Mouse (Mus musculus): ENCODE measurements around the gene Ccdc28b. TPM values are rescaled to one million over a fixed set of nuclear protein-coding genes. Genes with fewer than 3 reads are reported as not detected.

The Ccdc28b gene
- 10 to 100 TPM; 58.0 to 66.8 TPM for total RNA-seq (2021)
- long read RNA-seq, experiment 1, transcript Ccdc28b-201 (6 exons, 879 nt) = major isoform, 18 of 30 reads
- long read RNA-seq, experiment 1, partial matches to known transcripts = 3 of 30 reads
- long read RNA-seq, experiment 1, other reads (novel, unspliced or antisense) = 3 of 30 reads
- long read RNA-seq, experiment 2, transcript Ccdc28b-201 (6 exons, 879 nt) = major isoform, 31 of 43 reads
- long read RNA-seq, experiment 2, partial matches to known transcripts = 1 of 43 reads
- long read RNA-seq, experiment 2, other reads (novel, unspliced or antisense) = 3 of 43 reads

DNA sequence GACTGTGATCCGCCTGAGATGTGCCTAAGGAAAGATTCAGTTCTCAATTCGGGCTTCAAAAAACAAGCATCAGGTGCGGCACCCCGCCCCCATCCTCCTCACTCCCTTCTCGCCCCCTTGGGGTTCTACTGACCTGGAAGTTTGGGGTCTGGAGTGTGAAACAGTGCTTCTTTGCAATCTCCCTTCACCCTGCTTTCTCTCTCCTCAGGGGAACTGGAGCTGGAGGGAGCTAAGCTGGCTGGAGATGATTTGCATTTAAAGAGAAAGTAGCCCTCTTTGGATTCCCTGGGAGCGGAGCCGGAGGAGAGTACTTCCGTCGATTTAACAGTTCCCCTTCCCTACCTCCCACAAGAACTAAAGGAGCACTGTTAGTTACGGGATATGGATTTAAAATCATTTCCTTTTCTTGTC is at the start of gene Ccdc28b:
TSS of gene Ccdc28b (minus strand) at position 267 of the 411 bp plus-strand sequence.
- intact Hi-C loops (cut with DNase I; ENCODE audit: low total_unique reads) = no loop called here
- DNase-seq = peak; percentile 33

DNA sequence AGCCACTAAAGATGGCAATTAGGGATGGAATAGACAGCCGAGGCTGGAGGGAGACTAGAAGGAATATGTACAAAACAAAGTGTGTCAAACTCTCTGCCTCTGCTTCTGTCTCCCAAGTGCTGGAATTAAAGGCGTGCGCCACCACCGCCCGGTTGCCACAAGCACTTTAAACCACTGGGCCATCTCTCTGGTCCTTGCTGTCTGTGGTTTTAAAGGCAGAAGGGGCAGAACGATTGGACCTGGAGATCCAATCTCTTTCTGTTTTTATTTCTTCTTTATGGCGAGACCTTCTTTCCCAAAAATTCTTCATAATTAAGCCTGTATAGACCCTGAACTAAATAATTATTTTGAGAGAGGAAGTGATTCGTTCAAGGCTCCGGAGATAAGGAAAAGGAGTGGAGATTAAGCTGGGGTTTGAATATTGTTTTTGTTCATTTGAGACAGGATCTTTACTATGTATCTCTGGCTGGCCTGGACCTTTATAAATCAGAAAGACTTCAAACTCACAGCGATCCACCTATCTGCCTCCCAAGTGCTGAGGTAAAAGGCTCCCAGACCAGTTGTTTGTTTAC is 49.2 kb upstream of the Ccdc28b start:
- intact Hi-C loops (cut with DNase I; ENCODE audit: low total_unique reads) = no loop called here
- DNase-seq = no peak

DNA sequence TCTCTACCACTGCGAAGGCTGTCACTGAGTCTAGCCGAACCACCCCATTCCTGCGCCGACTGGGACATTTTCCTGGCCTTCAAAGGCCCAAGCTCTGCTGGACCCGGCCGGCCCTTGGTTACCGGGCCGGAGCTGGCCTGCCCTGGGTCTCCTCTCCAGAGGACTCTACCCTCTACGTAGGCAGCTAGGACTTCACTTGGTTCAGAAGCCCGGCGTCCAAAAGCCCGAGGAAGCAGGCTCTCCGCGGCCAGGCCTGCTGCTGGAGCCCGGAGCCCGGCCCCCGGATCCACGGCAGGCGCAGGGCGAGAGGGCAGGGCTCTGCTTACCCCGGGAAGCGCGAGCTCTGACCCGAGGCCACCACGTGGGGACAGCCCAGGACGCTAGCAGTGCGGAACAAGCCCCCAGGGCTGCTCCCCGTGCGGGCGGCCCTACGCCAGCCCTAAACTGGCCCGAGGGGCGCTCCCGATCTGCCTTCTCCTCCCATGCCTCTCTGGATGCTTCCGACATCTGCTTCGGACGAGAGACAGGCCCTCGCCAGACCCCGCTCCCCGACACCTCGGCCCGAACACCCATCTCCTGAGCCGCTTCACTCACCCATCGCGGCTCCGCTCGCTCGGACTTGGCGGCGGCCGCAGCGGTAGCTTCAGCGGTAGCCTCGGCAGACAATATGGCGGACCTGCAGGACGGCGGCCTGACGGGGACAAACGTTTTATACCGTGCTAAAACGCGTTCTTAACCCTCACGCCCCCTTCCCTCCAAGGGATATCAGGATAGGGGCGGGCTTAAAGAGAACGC is 48.5 kb upstream of the Ccdc28b start, which contains the start of gene Kpna6:
TSS of gene Kpna6 (minus strand) at position 685 of the 795 bp plus-strand sequence.
- peak; percentile 91 for DNase-seq
- intact Hi-C loops (cut with DNase I; ENCODE audit: low total_unique reads) = no loop called here

DNA sequence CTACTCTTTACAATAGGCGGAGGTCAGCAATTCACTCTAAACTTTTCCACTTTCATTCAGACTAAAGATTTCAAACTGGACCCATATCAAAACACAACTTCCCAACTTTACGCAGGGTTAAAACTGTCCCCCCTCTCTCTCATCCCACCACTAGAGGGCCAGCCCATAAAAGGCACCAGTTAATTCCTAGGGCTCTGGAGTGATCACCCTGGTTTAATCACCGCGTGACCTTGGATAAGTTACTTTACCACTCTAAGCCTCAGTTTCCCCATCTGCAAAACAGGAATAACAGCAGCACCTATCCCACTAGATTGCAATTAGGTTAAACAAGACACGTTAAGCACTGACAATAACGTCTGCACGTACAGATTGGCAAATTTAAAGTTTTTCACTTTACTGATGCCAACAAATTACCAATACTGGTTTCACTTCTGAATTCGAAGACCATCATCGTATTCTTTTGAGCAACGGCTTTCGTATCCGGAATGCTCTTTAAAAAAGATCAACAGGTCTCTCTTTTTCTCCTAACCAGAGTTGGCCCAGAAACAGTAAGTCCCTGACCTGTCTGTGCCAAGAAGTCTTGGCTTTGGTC is 47.8 kb upstream of the Ccdc28b start:
- intact Hi-C loops (cut with DNase I; ENCODE audit: low total_unique reads) = no loop called here
- peak; percentile 36 for DNase-seq

DNA sequence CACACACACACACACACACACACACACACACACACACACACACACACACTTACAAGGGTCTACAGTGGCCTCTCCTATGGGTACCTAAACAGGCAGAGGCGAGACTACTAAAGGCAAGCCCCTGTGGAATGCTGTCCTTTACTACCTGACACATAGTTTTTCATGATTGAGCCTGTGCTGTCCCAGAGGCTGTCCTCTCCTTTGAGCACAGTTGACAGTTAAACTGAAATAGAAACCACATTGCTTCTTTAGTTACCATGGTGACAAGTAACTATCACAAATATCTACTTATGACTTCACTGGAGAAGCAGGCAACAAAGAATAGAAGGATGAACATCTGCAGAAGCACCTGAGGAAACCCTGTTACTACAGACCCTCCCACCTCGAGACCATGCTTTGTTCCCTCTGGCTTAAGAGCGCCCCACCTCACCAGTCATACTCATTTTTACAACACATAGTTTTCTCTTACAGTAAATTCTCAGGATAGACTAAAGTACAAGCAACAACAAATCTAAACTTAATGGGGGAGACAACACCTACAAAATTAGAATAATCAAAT is 38.6 kb upstream of the Ccdc28b start:
- DNase-seq = no peak
- intact Hi-C loops (cut with DNase I; ENCODE audit: low total_unique reads) = no loop called here

DNA sequence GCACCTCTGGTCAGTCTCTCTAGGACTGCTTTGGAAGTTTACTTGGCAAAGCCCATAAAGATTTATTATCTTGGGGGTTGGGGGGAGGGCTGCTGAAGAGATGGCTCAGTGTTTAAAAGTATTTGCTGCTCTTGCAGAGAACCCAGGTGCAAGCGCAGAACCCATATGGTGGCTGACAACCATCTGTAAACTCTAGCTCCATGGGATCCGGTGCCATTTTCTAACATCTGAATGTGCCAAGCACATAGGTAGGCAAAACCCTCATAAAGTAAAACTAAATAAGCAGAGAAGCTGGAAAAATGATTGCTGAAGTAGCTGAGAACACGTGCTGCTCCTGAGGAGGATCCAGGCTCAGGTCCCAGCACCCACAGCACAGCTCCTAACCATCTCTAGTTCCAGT is 37.8 kb upstream of the Ccdc28b start:
- DNase-seq = no peak
- intact Hi-C loops (cut with DNase I; ENCODE audit: low total_unique reads) = no loop called here

DNA sequence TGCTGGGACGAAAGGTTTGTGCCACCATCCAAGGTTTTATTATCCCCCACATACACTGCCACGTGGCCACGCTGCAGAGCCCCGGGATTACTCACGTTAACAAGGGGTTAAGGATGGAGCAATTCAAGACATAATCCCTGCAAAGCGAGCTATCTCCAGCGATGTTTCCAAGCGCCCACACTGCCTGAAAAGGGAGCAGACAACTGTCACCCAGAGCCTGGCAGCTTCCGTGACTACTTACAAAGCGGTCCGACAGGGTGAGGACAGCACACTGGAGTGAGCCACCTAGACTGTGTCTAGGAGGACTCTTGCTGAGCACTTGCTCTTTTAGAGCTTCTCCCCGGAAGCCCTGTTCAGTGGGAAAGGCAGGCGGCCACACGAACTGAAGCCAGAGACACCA is 31.0 kb upstream of the Ccdc28b start:
- no peak for DNase-seq
- intact Hi-C loops (cut with DNase I; ENCODE audit: low total_unique reads) = no loop called here

DNA sequence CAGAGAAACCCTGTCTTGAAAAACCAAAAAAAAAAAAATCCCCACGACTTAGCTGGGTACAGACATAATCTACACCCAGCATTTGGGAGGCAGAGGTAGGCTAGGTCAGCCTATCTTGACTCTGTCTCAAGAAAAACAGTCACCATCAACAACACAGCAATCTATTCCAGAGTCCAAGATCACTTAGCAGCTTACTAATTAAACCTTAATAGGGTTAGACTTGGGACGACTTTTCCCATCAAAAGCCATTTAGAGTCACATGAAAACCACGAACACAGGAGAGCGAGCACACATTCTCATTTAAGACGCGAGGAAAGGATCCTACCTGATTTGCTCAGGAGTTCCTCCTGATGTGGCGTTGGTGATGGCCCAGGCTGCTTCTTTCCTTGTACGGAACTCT is 26.6 kb upstream of the Ccdc28b start:
- no peak for DNase-seq
- intact Hi-C loops (cut with DNase I; ENCODE audit: low total_unique reads) = no loop called here

DNA sequence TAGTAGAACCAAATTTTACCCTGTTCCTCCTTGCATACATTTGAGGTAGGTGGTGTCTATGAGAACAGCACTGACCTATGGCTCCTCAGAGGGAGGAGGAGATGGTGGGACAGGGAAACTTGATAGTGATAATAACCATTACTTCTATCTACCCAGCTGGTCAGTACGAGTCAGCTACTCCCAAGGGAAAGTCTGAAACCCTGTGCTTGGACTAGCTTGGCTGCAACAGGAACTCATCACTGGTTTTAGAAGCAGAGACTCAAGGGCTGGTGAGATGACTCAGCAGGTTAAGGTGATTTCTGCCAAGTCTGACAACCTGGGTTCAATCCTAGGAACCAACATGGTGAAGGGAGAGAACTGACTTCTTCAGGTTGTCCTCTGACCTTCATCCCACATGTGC is 24.9 kb upstream of the Ccdc28b start:
- intact Hi-C loops (cut with DNase I; ENCODE audit: low total_unique reads) = loop anchor here (10.0 kb wide), 1 partner anchor 654 kb away; the partner anchor contains the start of gene Ak2
- DNase-seq = no peak

DNA sequence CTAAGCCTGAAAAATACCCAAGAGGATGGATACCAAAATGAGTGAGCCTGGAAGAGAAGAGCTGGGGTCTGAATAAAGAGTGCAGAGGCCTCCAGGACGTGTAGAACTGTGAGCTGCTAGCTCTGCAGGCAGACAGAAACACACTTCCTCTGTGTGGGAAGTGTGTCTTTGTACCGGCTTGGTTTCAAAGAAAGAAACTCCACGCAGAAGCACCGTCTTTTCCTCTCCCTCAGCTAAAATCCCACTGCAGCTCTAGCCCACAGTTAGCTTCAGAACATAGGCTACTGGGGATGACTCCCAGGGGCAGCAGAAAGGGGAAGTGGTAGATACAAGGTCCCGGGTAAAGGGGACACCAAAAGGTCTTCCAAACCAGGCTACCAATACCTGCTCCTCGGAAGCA is 21.5 kb upstream of the Ccdc28b start:
- intact Hi-C loops (cut with DNase I; ENCODE audit: low total_unique reads) = loop anchor here (10.0 kb wide), 1 partner anchor 650 kb away; the partner anchor contains the start of gene Ak2
- DNase-seq = no peak

DNA sequence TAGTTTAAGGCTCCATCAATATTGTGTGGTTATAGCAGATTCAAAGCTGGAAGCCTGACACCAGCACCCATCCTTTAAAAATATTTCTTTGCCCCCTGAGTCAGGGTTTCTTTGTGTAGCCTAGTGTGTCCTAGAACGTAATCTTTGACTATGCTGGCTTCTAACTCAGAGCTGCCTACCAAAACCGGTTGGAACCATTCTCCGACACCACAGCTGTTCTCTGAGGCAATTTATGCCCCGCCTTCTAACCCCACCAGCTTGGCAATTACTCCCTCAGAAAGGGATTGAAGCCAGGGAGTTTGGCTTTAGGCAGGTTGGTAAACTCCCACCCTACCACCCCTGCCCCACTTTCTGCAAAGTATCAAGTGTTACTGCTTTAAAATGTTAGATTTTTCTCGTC is 18.0 kb upstream of the Ccdc28b start:
- intact Hi-C loops (cut with DNase I; ENCODE audit: low total_unique reads) = loop anchor here (10.0 kb wide), 1 partner anchor 647 kb away; the partner anchor contains the start of gene Ak2
- DNase-seq = no peak

DNA sequence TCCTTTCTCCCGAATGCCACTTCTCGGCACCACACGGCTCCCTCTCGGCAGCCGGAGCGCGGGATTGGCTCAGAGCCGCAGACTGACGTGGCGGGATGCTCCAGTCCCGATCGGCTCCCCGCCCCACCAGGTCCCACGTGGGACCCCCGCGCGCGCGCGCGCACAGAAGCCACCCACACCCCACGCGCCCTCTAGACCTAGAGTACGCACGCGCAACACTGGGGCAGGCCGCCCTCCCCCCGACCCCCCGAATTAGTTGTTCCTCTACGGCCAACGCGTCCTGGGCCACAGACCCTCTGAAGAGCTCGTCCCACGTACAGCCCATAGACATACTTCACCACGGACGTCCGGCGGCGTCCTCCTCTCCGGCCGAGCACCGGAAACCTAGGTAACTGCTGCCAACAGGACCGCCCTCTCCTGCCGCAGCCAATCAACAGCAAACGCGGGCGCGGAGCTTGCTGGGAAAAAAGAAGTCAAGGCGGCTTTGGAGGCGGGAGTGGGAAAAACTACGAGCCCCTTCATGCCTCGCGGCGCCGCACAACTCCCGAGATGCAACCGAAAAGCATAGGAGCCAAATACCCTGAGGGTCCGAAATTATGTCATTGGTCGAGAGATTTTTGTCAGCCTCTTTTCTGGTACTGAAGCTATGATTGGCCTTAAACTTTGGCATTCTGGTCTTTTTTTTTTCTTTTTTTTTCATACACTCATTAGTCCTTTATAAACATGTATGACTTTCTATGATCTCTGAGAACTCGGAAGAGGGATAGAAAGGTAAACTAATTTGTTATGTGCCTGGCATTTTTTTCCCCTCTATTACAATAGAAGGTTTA is 17.1 kb upstream of the Ccdc28b start, which contains the start of gene Txlna:
TSS of gene Txlna (minus strand) at position 428 of the 830 bp plus-strand sequence.
- peak; percentile 97 for DNase-seq
- intact Hi-C loops (cut with DNase I; ENCODE audit: low total_unique reads) = loop anchor here (10.0 kb wide), 1 partner anchor 646 kb away; the partner anchor contains the start of gene Ak2

DNA sequence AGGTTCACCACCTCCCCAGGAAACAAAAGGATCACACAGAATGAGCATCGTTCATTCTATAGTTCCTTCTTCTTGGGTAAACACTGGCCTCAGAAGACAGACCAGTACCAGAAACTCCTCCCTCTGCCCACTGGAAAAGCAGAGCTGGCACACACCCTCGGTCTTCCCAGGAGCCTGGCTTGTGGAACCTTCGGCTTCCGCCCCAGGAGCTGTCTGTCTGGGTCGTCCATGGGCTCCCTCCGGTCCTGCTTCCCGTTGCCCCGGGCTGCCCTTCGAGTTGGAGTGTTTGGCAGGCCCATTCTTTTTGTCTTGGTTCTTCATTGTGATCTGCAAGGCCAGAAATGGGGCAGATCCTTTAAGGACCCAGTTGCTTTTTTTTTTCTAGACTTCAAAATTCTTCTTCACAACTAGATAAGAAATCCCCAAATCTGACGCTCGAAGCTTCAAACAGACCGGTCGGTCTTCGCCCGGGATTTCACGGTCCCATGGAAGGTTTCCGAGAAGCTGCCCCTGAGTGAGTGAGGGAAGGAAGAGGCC is 16.4 kb upstream of the Ccdc28b start:
- intact Hi-C loops (cut with DNase I; ENCODE audit: low total_unique reads) = loop anchor here (10.0 kb wide), 1 partner anchor 645 kb away; the partner anchor contains the start of gene Ak2
- DNase-seq = peak; percentile 50

DNA sequence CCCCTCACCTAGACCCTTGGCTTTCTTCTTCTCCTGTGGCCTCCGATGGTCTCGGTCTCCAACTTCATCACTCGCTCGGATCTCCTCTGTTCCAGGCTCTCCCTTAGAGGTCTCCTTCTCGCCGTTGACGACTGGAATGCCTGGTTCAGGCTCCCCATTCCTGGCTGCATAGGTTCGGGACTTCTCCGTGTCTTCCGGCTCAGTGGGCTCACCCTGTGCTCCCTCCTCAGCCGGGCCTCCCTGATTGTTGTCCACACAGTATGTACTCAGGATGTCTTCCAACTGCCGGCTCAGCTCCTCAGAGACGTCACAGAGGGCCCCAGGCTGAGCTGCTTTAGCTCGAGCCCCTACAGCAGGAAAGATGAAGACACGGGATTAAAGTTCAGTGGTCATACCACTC is 15.5 kb upstream of the Ccdc28b start:
- no peak for DNase-seq
- intact Hi-C loops (cut with DNase I; ENCODE audit: low total_unique reads) = no loop called here

DNA sequence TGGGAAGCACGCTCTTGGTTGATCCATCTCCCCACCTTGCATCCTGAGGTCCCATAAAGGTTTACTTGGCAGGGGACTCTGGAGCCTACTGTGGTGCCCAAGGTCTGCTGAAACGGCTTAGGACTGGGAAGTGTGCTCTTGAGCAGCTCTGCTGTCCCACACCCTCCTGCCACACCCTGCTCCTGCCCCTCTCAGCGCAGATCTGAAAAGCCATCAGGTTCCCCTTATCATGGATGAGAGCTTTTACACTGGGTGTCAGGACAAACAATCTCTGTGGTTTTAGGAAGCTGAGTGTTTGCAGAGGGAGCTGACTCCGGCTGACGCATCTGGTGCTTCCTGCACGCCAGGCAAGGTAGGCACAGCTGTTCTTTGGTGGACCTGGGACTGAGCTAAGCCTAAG is 10.1 kb upstream of the Ccdc28b start:
- no peak for DNase-seq

DNA sequence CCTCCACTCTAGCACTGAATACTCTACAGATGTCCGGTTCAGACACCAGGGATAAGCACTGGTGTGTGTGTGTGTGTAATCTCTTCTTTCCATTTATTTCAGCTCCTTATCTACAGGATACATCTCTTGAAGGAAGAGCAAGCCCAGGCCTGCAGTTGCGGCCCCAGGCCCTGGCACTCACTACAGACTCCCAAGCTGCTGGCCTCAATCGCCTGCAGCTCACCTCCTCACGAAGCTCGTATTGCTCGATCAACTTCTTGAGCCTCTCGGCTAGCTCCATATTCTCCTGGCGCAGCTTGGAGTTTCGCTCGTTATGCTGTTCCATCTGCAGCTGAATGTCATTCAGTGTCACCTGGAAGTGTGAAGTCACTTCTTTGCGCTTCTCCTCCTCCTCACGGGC is 8.1 kb upstream of the Ccdc28b start:
- no peak for DNase-seq
- intact Hi-C loops (cut with DNase I; ENCODE audit: low total_unique reads) = no loop called here

More for the DNA sequence above, 10.1 kb upstream of the Ccdc28b start:
- intact Hi-C loops (cut with DNase I; ENCODE audit: low total_unique reads) = no loop called here

DNA sequence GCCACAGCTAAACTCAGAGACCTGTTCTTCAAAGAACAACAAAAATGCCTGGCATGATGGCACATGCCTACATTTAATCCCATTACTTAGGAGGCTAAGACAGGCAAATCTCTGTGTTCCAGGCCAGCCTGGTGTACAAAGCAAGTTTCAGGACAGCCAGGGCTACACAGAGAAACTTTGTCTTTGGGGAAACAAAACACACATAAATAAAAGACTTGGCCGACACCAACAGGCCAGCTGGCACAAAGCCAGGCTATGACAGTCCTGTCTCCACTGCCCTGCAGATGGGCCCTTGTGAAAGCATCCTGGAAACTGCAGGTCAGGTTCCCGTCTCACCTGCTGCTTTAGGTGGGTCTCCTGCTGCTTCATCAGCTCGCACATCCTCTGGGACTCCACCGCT is 7.2 kb upstream of the Ccdc28b start:
- no peak for DNase-seq
- intact Hi-C loops (cut with DNase I; ENCODE audit: low total_unique reads) = no loop called here

DNA sequence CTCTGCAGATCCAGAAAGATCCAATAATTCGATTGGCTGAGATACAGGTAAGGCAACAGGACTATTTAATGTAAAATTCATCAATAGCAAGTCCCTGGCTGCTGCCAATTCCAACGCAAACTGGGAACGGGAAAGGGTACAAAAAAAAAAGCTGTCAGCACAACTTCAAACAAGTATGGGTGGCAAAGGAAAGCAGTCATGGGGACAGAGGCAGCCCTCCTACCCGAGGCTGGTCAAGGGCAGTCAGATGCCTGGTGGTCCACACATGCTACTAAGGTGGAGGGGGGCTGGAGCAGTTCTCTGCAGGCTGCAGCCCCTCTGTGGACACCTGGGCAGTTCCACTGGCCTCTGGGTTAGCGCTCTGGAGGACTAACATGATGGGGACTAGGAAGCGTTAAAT is 2.3 kb upstream of the Ccdc28b start:
- DNase-seq = no peak

More for the DNA sequence above, 2.3 kb upstream of the Ccdc28b start:
- intact Hi-C loops (cut with DNase I; ENCODE audit: low total_unique reads) = no loop called here
